Mouse (Mus musculus) embryonic facial prominence, embryonic 10.5 days (tissue): ENCODE data around the gene Fam120a. TPM values are rescaled to one million over a fixed set of nuclear protein-coding genes. Genes with fewer than 3 reads are reported as not detected.

Experiments used
- DNase-seq: peaks from one replicate; pipeline ENCODE4 v3.0.0-alpha.2; 2017; ENCODE audit warnings: low spot score
- H3K27ac ChIP-seq: fragments of 300-500 bp; sonication (generic); replicated peaks from 2 replicates; pipeline ENCODE4 v1.5.1; 2016; ENCODE audit warnings: mild to moderate bottlenecking
- H3K27me3 ChIP-seq: fragments of 300-500 bp; sonication (generic); replicated peaks from 2 replicates; pipeline ENCODE4 v1.6.1; 2016; ENCODE audit warnings: low read depth, mild to moderate bottlenecking; ENCODE audit not compliant: poor library complexity, severe bottlenecking
- H3K36me3 ChIP-seq: fragments of 300-500 bp; sonication (generic); replicated peaks from 2 replicates; pipeline ENCODE4 v1.6.1; 2016; ENCODE audit warnings: mild to moderate bottlenecking, moderate library complexity
- H3K4me1 ChIP-seq: fragments of 300-500 bp; sonication (generic); 2 replicates; pipeline ENCODE4 v1.6.1; 2016
- H3K4me3 ChIP-seq: fragments of 300-500 bp; sonication (generic); 2 replicates; pipeline ENCODE4 v1.5.1; 2016; ENCODE audit warnings: mild to moderate bottlenecking, moderate library complexity
- H3K9me3 ChIP-seq: fragments of 300-500 bp; sonication (generic); 2 replicates; pipeline ENCODE4 v1.6.1; 2016; ENCODE audit warnings: mild to moderate bottlenecking
- WGBS: fragments of 180-500 bp; shearing (Covaris S2); methylation state at CpG from one replicate; pipeline ENCODE4 v1.1.7; 2016; 5-methylcytosine and 5-hydroxymethylcytosine counted together
- polyA plus RNA-seq: library from polyadenylated mRNA; unstranded; fragments of >200 nt; fragmentation: Nextera tagmentation; extraction: Ambion mirVana; gene quantifications from 2 replicates; pipeline ENCODE4 v1.2.1, GENCODE M21; 2016

Gene Fam120a
- polyA plus RNA-seq, 1 experiment from 2014 or later = 16.7 TPM

GRCm38 (mm10) chr13:48837537-48837936 lies 130.3 kb downstream of the Fam120a start:
- no peak overlapping the region for H3K27ac ChIP-seq
- H3K4me3 ChIP-seq = no peak overlapping the region
- WGBS = 82% methylated on average over 6 of the region's 6 CpGs
- no peaks in the 10 kb centered on the region for H3K9me3 ChIP-seq
- peaks cover 9% of the 10 kb centered on the region; the same call in 1 of the 2 replicates for H3K4me1 ChIP-seq
- no peaks in the 10 kb centered on the region for H3K27me3 ChIP-seq
- no peak for DNase-seq
- peaks cover 33% of the 10 kb centered on the region for H3K36me3 ChIP-seq

GRCm38 (mm10) chr13:48830528-48831250 lies 137.1 kb downstream of the Fam120a start:
- H3K27me3 ChIP-seq = no peaks in the 10 kb centered on the region
- peaks cover 92% of the 10 kb centered on the region for H3K36me3 ChIP-seq
- no peaks in the 10 kb centered on the region for H3K9me3 ChIP-seq
- H3K4me3 ChIP-seq = no peak overlapping the region
- 0 out of 2 replicates have a peak, but pooled peaks cover under 1% of the 10 kb centered on the region for H3K4me1 ChIP-seq
- no peak overlapping the region for H3K27ac ChIP-seq
- DNase-seq = no peak
- 86% methylated on average over 14 of the region's 14 CpGs for whole genome bisulfite sequencing

- no peaks in the 10 kb centered on the region for H3K4me1 ChIP-seq
- H3K27me3 ChIP-seq = no peaks in the 10 kb centered on the region
- no peak for DNase-seq
- H3K27ac ChIP-seq = no peak overlapping the region
- WGBS = 92% methylated on average over 4 of the region's 4 CpGs
- no peak overlapping the region for H3K4me3 ChIP-seq
- peaks cover 100% of the 10 kb centered on the region for H3K36me3 ChIP-seq
- H3K9me3 ChIP-seq = no peaks in the 10 kb centered on the region
Measured at GRCm38 (mm10) chr13:48829780-48830179, 138.0 kb downstream of the Fam120a start.

Other genes with a start within 250 kb of the Fam120a start
- gene Phf2, start 96.9 kb downstream of the Fam120a start, polyA plus RNA-seq = 7.5 and 8.1 TPM in 2 replicates
- 2.7 and 2.8 TPM in 2 replicates for gene Wnk2, start 180.0 kb upstream of the Fam120a start, polyA plus RNA-seq
- gene Ninj1, start 219.5 kb upstream of the Fam120a start, polyA plus RNA-seq = 26.6 and 28.0 TPM in 2 replicates
- gene Card19, start 248.0 kb upstream of the Fam120a start, polyA plus RNA-seq = 31.6 and 35.0 TPM in 2 replicates